Mouse (Mus musculus) CH12.LX (cell line): ENCODE results near the gene Klhdc8b. TPM values are rescaled to one million over a fixed set of nuclear protein-coding genes. Genes with fewer than 3 reads are reported as not detected.

ENCODE experiments used
- DNase-seq: peaks from one replicate; pipeline ENCODE4 v3.0.0-alpha.2; 2013; ENCODE audit errors: extremely low read depth
- H3K27ac ChIP-seq: 2 replicates; pipeline ENCODE4 v1.5.1; 2012; ENCODE audit warnings: low read depth, mild to moderate bottlenecking, control low read depth, moderate library complexity; ENCODE audit not compliant: insufficient read depth
- H3K27me3 ChIP-seq: replicated peaks from 2 replicates; pipeline ENCODE3; 2012; ENCODE audit warnings: inconsistent platforms
- H3K36me3 ChIP-seq, 2 experiments: replicated peaks in 1 of 2; 2 replicates each; pipeline versions ENCODE3 to v1.6.1; 2012; ENCODE audit warnings: inconsistent platforms in 1 of 2, low read length in 1 of 2, mild to moderate bottlenecking in 1 of 2, mixed read lengths in 1 of 2, moderate library complexity in 1 of 2; ENCODE audit not compliant: control insufficient read depth in 1 of 2, insufficient read depth in 1 of 2
- H3K4me1 ChIP-seq, 2 experiments: 2 replicates each; pipeline ENCODE4 v1.6.1; 2012; ENCODE audit warnings: inconsistent platforms in 1 of 2, moderate library complexity in 1 of 2; ENCODE audit not compliant: insufficient read depth in 2 of 2, control insufficient read depth in 1 of 2
- H3K4me2 ChIP-seq: 2 replicates; pipeline ENCODE4 v1.6.1; 2012; ENCODE audit warnings: low read depth, mild to moderate bottlenecking, control low read depth; ENCODE audit not compliant: poor library complexity, insufficient read depth, severe bottlenecking
- H3K4me3 ChIP-seq, 3 experiments: fragments of 150-350 bp in 1 of 3; sonication (generic) in 1 of 3; replicated peaks in 1 of 3; 2 replicates each; pipeline versions ENCODE3 to v1.5.1; 2011 to 2012; ENCODE audit warnings: low read depth in 2 of 3, low read length in 2 of 3, mild to moderate bottlenecking in 2 of 3, moderate library complexity in 2 of 3, control low read depth in 1 of 3, improper control_type of control experiment in 1 of 3, inconsistent platforms in 1 of 3, mixed read lengths in 1 of 3; ENCODE audit not compliant: poor library complexity in 1 of 3
- H3K79me2 ChIP-seq: replicated peaks from 2 replicates; pipeline ENCODE4 v1.6.1; 2012; ENCODE audit warnings: mild to moderate bottlenecking, moderate library complexity; ENCODE audit not compliant: control insufficient read depth, poor library complexity, insufficient read depth, severe bottlenecking; ENCODE audit errors: extremely low read depth
- H3K9ac ChIP-seq: 2 replicates; pipeline ENCODE4 v1.6.1; 2012; ENCODE audit warnings: low read depth, mild to moderate bottlenecking, control low read depth, moderate library complexity; ENCODE audit not compliant: insufficient read depth
- H3K9me3 ChIP-seq: replicated peaks from 2 replicates; pipeline ENCODE3; 2012; ENCODE audit warnings: low read length, inconsistent platforms, mixed read lengths
- GABPA ChIP-seq: IDR thresholded peaks from 2 replicates; pipeline ENCODE4 v1.6.1; 2012; ENCODE audit warnings: low read depth, low read length, improper control_type of control experiment, inconsistent platforms; ENCODE audit not compliant: insufficient replicate concordance
- IRF4 ChIP-seq: IDR thresholded peaks from 2 replicates; pipeline ENCODE4 v1.6.1; 2014; ENCODE audit warnings: low read depth, mild to moderate bottlenecking, inconsistent platforms, low read length, improper control_type of control experiment
- JUND ChIP-seq: conservative IDR thresholded peaks from 2 replicates; pipeline ENCODE4 v1.6.1; 2011; ENCODE audit warnings: low read depth, low read length, improper control_type of control experiment
- MAFK ChIP-seq: IDR thresholded peaks from 2 replicates; pipeline ENCODE4 v1.6.1; 2011; ENCODE audit warnings: low read length, improper control_type of control experiment; ENCODE audit not compliant: insufficient replicate concordance
- MAX ChIP-seq: IDR thresholded peaks from 2 replicates; pipeline ENCODE4 v1.6.1; 2011; ENCODE audit warnings: low read length, improper control_type of control experiment
- MAZ ChIP-seq: IDR thresholded peaks from 2 replicates; pipeline ENCODE4 v1.6.1; 2012; ENCODE audit warnings: low read depth, mild to moderate bottlenecking, inconsistent platforms, low read length, improper control_type of control experiment, moderate library complexity
- MXI1 ChIP-seq: IDR thresholded peaks from 2 replicates; pipeline ENCODE4 v1.6.1; 2011; ENCODE audit warnings: mild to moderate bottlenecking, low read depth, low read length, improper control_type of control experiment
- MYC ChIP-seq: IDR thresholded peaks from 2 replicates; pipeline ENCODE4 v1.6.1; 2011; ENCODE audit warnings: low read depth, mild to moderate bottlenecking, improper control_type of control experiment, low read length
- NELFE ChIP-seq: IDR thresholded peaks from 2 replicates; pipeline ENCODE4 v1.6.1; 2011; ENCODE audit warnings: low read depth, low read length, improper control_type of control experiment
- NRF1 ChIP-seq: IDR thresholded peaks from 2 replicates; pipeline ENCODE4 v1.6.1; 2014; ENCODE audit warnings: low read depth, mild to moderate bottlenecking, inconsistent platforms, low read length, improper control_type of control experiment, moderate library complexity
- PAX5 ChIP-seq: IDR thresholded peaks from 2 replicates; pipeline ENCODE4 v1.6.1; 2012; ENCODE audit warnings: low read length, inconsistent platforms, mixed read lengths
- POLR2A ChIP-seq: IDR thresholded peaks from 2 replicates; pipeline ENCODE4 v1.6.1; 2011; ENCODE audit warnings: low read depth, mild to moderate bottlenecking, improper control_type of control experiment, low read length
- POLR2AphosphoS2 ChIP-seq: IDR thresholded peaks from 2 replicates; pipeline ENCODE4 v1.6.1; 2011; ENCODE audit warnings: low read depth, low read length, improper control_type of control experiment
- RAD21 ChIP-seq: IDR thresholded peaks from 2 replicates; pipeline ENCODE4 v1.6.1; 2011; ENCODE audit warnings: low read depth, mild to moderate bottlenecking, low read length, improper control_type of control experiment, moderate library complexity
- RCOR1 ChIP-seq: conservative IDR thresholded peaks from 2 replicates; pipeline ENCODE4 v1.6.1; 2012; ENCODE audit warnings: low read depth, mild to moderate bottlenecking, inconsistent platforms, low read length, improper control_type of control experiment
- SMC3 ChIP-seq: IDR thresholded peaks from 2 replicates; pipeline ENCODE4 v1.6.1; 2011; ENCODE audit warnings: low read depth, low read length, improper control_type of control experiment
- TBP ChIP-seq: conservative IDR thresholded peaks from 2 replicates; pipeline ENCODE4 v1.6.1; 2011; ENCODE audit warnings: low read depth, low read length, improper control_type of control experiment
- TCF12 ChIP-seq: IDR thresholded peaks from 2 replicates; pipeline ENCODE4 v1.6.1; 2014; ENCODE audit warnings: low read depth, mild to moderate bottlenecking, inconsistent platforms, low read length, improper control_type of control experiment
- UBTF ChIP-seq: IDR thresholded peaks from 2 replicates; pipeline ENCODE4 v1.6.1; 2012; ENCODE audit warnings: low read depth, mild to moderate bottlenecking, inconsistent platforms, low read length, improper control_type of control experiment, moderate library complexity
- dilution Hi-C: fragments of 300-500 bp; cut with MboI; formaldehyde crosslinking; loops from 2 replicates; pipeline ENCODE4 v1.14.3; 2020; ENCODE audit warnings: low sequenced_read_pairs; ENCODE audit not compliant: extremely low pct_unique_long_range_greater_than_20kb, extremely low pct_ligation_motif_present
- in situ Hi-C: fragments of 300-500 bp; cut with MboI; formaldehyde crosslinking; loops from 3 replicates; pipeline ENCODE4 v1.14.3; 2019; ENCODE audit warnings: low sequenced_read_pairs, low pct_ligation_motif_present, low pct_unique_long_range_greater_than_20kb, mixed read lengths
- polyA plus RNA-seq: library from polyadenylated mRNA; unstranded; fragments of >175 nt; gene quantifications from 2 replicates; pipeline ENCODE4 v1.2.1, GENCODE M21; 2012; ENCODE audit warnings: low read depth; ENCODE audit not compliant: insufficient read length
- total RNA-seq, 2 experiments: library from RNA; depleted of rRNA; stranded (reverse); fragments of 300-350 nt in 1 of 2; fragments of >200 nt in 1 of 2; gene quantifications; 2 replicates each; pipeline ENCODE4 v1.2.3; 2012 to 2014

Gene Klhdc8b
- total and polyA plus RNA-seq, 3 experiments = 1.9 to 5.2 (median 3.5) TPM

GRCm38 (mm10) chr9:108459939-108460318 is 1.5 kb downstream of the Klhdc8b start:
- H3K9ac ChIP-seq = no peak overlapping the region
- H3K27me3 ChIP-seq = no peaks in the 10 kb centered on the region

DNA sequence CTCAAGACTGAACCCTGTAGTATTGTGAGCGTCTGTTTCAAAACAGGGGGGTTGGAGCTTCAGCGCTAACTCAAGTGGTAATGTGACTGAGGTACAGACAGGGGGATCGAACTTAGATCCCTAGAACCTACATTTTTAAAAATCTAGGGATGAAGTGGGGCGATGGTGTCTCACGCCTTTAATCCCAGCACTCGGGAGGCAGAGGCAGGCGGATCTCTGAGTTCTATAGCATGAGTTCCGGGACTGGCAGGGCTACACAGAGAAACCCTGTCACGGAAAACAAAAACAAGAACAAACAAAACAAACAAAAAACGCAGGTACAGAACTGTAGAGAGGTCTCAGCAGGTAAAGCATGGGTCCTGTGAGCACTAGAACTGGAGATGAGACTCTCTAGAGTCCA is 4.4 kb downstream of the Klhdc8b start:
- in situ Hi-C loops = no loop called here
- H3K4me3 ChIP-seq = no peak overlapping the region
- H3K36me3 ChIP-seq = peaks cover 0 to 3% of the 10 kb centered on the region in 2 experiments
- no peak for TF ChIP-seq PAX5
- TF ChIP-seq TCF12 = no peak
- TF ChIP-seq POLR2AphosphoS2 = no peak
- no peak for TF ChIP-seq NELFE
- TF ChIP-seq IRF4 = no peak
- TF ChIP-seq RCOR1 = no peak
- TF ChIP-seq MAX = no peak
- no peak for TF ChIP-seq MYC
- TF ChIP-seq MAFK = no peak
- TF ChIP-seq GABPA = no peak
- no peak for TF ChIP-seq SMC3
- no peak for TF ChIP-seq JUND
- TF ChIP-seq POLR2A = no peak
- TF ChIP-seq UBTF = no peak
- TF ChIP-seq RAD21 = no peak
- TF ChIP-seq MXI1 = no peak
- no peak for TF ChIP-seq MAZ
- TF ChIP-seq TBP = no peak
- no peak overlapping the region for H3K4me2 ChIP-seq
- H3K9ac ChIP-seq = no peak overlapping the region
- no peak overlapping the region for H3K27ac ChIP-seq
- no peaks in the 10 kb centered on the region for H3K9me3 ChIP-seq
- no peak for DNase-seq
- peaks cover 14% of the 10 kb centered on the region for H3K79me2 ChIP-seq
- dilution Hi-C loops = no loop called here
- H3K4me1 ChIP-seq = peaks cover 10 to 29% of the 10 kb centered on the region in 2 experiments
- H3K27me3 ChIP-seq = peaks cover 5% of the 10 kb centered on the region

More at GRCm38 (mm10) chr9:108459939-108460318, 1.5 kb downstream of the Klhdc8b start:
- Histone ChIP-seq H3K79me2 (peaks cover 21% of the 10 kb centered on the region), H3K4me2 (no peak overlapping the region), H3K4me3 (peak overlapping the region in 2 of 3 experiments; percentile 30 to 84), H3K36me3 (peaks cover 15 to 33% of the 10 kb centered on the region in 2 experiments), H3K9me3 (no peaks in the 10 kb centered on the region), H3K27ac (no peak overlapping the region), H3K4me1 (peaks cover 10 to 24% of the 10 kb centered on the region in 2 experiments)
- no peak for TF ChIP-seq SMC3
- no peak for TF ChIP-seq NRF1
- no peak for TF ChIP-seq PAX5
- in situ Hi-C loops (no loop called here), dilution Hi-C loops (no loop called here)
- no peak for DNase-seq
